Mouse (Mus musculus) naive thymus-derived CD4-positive, alpha-beta T cell, adult 2 months (primary cell): ENCODE results near the gene Spz1.

Experiments used
- DNase-seq: peaks from one replicate; pipeline ENCODE4 v3.0.0-alpha.2; 2011; ENCODE audit warnings: low read depth

Spz1 gene

DNA sequence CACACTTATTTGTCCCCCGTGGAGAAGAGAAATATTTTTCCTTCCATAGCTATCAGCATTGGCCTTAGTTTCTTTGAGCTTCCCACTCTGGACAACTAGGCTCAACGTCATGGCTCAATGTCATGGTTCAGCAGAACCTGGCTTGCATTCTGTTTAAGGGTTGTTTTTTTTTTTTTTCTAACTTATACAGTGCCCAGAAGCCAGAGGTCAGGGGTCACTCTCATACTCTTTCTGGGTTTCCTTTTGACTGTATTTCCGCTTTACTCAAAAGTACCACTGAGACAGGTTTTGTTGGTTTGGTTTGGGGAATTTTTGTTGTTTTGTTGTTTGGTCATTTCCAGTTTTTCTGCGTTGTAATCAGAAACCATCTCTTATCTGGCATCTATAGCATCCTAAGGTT is 2.2 kb upstream of the Spz1 start:
- no peak for DNase-seq

- DNase-seq: no peak
Observed at GRCm38 (mm10) chr13:92576688-92577087, 716 bp upstream of the Spz1 start.

DNA sequence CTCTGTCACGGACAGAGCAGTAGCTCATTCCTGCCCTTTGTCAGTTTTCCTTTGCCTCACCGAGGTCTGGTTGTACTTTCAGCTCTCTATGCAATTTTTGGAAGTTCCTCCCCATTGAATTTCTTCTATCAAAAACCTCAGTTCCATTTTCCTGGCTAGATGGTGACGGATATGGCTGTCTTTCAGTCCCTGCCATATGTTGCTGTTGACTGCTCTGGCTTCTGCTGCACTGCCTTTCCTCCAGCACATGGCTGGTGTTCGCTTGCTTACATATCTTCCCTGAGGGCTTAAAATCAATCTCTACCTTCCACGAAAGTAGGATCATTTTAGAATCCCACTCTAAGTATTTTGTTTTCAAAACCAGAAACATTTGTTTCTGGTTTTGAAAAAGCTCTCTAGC is 16.5 kb downstream of the Spz1 start:
- DNase-seq: no peak

GRCm38 (mm10) chr13:92557229-92557628 is 18.7 kb downstream of the Spz1 start:
- no peak for DNase-seq

DNA sequence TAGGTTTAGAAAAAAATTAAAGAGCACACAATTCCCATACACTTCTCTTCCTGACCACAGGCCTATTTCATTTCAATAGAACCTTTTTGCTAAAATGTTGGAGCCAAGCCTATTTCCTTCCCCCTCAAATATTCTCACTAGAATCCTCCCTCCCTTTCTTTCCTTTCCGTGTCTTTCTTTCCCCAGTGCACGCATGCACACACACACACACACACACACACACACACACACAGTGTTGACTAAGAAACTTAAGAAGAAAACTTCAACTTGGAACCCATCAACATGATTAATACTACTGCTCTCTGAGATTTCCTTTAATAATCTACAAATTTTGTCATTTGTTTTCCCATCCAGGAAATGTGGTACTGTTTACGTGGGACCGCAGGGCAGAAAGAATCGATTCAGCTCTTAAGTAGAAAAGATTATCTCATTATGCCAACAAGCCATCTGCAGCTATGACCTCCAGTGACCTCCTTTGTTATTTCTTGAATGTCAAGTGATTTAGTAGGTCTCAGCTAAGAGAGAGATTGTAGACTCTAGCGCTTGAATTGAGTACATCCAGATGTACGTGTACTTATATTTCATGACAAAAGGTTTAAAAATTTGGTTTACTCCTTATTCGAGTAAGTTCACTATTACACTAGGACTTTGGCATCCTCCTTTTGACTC is 19.4 kb downstream of the Spz1 start:
- DNase-seq: no peak

GRCm38 (mm10) chr13:92547093-92547492 is 28.9 kb downstream of the Spz1 start:
- no peak for DNase-seq

- DNase-seq: no peak
Observed at GRCm38 (mm10) chr13:92540997-92541396, 35.0 kb downstream of the Spz1 start.

- no peak for DNase-seq
Observed at GRCm38 (mm10) chr13:92539126-92539525, 36.8 kb downstream of the Spz1 start.

DNA sequence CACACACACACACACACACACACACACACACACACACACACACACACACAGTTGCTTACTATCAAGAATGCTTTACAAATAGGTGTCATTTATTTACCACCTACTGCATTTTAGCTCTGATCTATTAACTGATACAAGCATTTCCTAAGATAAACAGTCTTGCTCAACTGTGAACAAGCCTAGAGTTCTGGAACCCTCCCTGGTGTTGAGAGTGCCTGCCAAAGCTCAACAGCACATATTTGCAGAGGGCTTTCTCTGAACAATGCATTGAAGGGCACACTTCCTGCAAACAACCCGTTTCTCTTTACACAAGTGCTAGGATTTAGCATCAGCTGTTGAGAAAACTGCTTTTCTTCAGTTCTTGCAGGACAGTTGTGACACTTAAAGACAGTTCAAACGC is 42.2 kb downstream of the Spz1 start:
- no peak for DNase-seq

DNA sequence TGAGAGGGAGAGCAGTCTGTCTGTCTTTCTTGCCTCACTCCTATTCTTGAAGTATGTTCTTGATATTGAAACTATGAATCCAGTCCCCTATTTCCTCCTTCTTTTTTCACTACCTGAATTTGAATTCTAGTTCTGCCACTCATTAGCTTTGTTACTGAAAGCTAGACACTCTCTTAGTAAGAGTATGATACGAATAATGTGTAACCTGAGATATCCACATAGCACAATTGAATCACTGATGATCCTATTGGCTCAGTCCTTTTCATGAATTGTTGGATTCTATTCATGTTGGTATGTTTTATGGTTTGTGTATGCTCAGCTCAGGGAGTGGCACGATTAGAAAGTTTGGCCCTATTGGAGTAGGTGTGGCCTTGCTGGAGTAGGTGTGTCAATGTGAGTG is 43.8 kb downstream of the Spz1 start:
- peak; percentile 15 for DNase-seq

DNA sequence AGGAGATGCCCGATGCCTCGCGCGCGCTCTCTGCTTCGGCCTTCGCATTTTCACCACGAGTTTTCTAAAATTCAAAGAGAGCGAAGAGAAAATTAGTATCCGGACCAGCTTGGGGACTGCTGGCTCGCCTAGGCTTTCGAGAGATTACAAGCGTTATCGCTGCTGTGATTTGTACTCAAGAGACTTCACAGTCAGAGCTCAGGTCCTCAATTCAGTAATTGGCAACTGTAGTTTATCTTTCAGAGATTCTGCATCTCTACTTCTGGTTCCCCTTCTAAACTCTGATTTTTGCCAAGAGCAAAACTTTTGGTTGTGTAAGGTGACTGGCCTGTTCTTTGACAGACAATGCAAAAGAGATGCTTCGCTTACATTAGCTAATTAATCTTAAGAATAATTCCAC is 44.7 kb downstream of the Spz1 start:
- no peak for DNase-seq

DNA sequence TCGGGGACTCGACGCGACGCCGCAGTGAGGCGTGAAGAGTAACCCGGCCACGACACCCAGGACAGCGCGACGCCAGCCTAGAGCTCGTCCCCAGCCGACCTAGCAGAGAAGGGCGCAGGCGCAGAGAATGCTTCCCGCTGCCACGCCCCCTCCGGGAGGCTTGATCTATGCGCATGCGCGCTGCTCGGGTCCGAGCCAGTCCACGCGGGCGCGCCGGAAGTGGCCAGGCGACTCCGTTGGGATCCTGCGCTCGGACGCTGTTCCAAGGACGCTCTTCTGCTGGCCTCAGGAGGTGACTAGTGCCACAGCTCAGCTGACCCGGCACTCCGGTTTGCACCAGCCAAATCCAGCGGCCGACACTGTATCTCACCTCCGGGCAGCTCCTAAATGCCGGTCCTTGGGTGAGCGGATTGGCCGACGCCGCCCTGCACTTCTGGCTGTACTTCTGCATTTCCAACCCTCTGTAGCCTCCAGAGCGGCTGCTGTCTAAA is 45.2 kb downstream of the Spz1 start, which contains the start of gene Zfyve16:
Gene Zfyve16, minus strand, starts transcription at position 148 of the 491 bp plus-strand sequence.
- DNase-seq: peak; percentile 95

GRCm38 (mm10) chr13:92529828-92530720 is 45.9 kb downstream of the Spz1 start:
- no peak for DNase-seq
